10 mouse cellular contexts compared by ENCODE assay signal in genomic region chr8:127268239-127269024, GRCm38 (mm10).
DNase-seq lines count a peak whose midpoint lies in the region; ATAC-seq lines count a peak whose summit lies in the region.
"Had no signal": no experiment of that assay in that cellular context is flagged by ENCODE, and none has a peak within 500 bp of the region (broad histone marks: within the 10 kb centered on the region; RNA-seq: fewer than 3 reads in every experiment).

No protein-coding gene starts in this region.

- H3K4me2 ChIP-seq in forebrain, embryonic 16.5 days (ENCODE audit: low read length), result no peak overlapping the region
- no peak overlapping the region; the same call in 1 of the 2 replicates for H3K4me2 ChIP-seq in midbrain, embryonic 11.5 days
- no peak overlapping the region for H3K4me2 ChIP-seq in liver, embryonic 12.5 days
- H3K4me2 ChIP-seq: liver, embryonic 15.5 days had no signal

- peak; percentile 68 for DNase-seq in heart, adult 11 months
- no peak for DNase-seq in heart, postnatal 25 days (ENCODE audit: low spot score)
- peak; percentile 12 for DNase-seq in Muller cell, postnatal 12 days (ENCODE audit: inconsistent ontology term)
- DNase-seq in midbrain, embryonic 11.5 days (ENCODE audit: low spot score, missing footprints), result peak; percentile 92
- DNase-seq: heart, postnatal 14 days had no signal

- no peak overlapping the region for H3K4me3 ChIP-seq in forebrain, embryonic 16.5 days (replicated peaks; ENCODE audit: low read length)
- no peak overlapping the region for H3K4me3 ChIP-seq in midbrain, embryonic 11.5 days (ENCODE audit: low read depth, low read length)
- H3K4me3 ChIP-seq in liver, embryonic 12.5 days, result no peak overlapping the region
- H3K4me3 ChIP-seq: liver, embryonic 15.5 days had no signal

- no peaks in the 10 kb centered on the region for H3K36me3 ChIP-seq in forebrain, embryonic 16.5 days (ENCODE audit: control insufficient read depth, insufficient read depth)
- H3K36me3 ChIP-seq in midbrain, embryonic 11.5 days (ENCODE audit: control insufficient read depth, insufficient read depth, low read length), result no peaks in the 10 kb centered on the region
- no peaks in the 10 kb centered on the region for H3K36me3 ChIP-seq in liver, embryonic 12.5 days
- H3K36me3 ChIP-seq: liver, embryonic 15.5 days had no signal

- intact Hi-C loops in heart, postnatal 25 days (cut with DNase I), result no loop called here

- H3K9me3 ChIP-seq in forebrain, embryonic 16.5 days (ENCODE audit: control insufficient read depth, low read length), result no peaks in the 10 kb centered on the region
- H3K9me3 ChIP-seq in midbrain, embryonic 11.5 days (ENCODE audit: control insufficient read depth, low read length), result no peaks in the 10 kb centered on the region
- H3K9me3 ChIP-seq in liver, embryonic 12.5 days (replicated peaks), result no peaks in the 10 kb centered on the region
- H3K9me3 ChIP-seq: liver, embryonic 15.5 days had no signal

- no peaks in the 10 kb centered on the region for H3K27me3 ChIP-seq in forebrain, embryonic 16.5 days (replicated peaks; ENCODE audit: control insufficient read depth, insufficient read depth, low read length)
- H3K27me3 ChIP-seq in midbrain, embryonic 11.5 days (ENCODE audit: control insufficient read depth, insufficient read depth, low read length), result peaks cover 17% of the 10 kb centered on the region
- H3K27me3 ChIP-seq in liver, embryonic 12.5 days (replicated peaks), result no peaks in the 10 kb centered on the region
- H3K27me3 ChIP-seq: liver, embryonic 15.5 days had no signal

- no peak overlapping the region for H3K9ac ChIP-seq in forebrain, embryonic 16.5 days (replicated peaks; ENCODE audit: low read depth, low read length)
- no peak overlapping the region for H3K9ac ChIP-seq in midbrain, embryonic 11.5 days (ENCODE audit: low read length)
- no peak overlapping the region for H3K9ac ChIP-seq in liver, embryonic 12.5 days
- H3K9ac ChIP-seq: liver, embryonic 15.5 days had no signal

- H3K4me1 ChIP-seq in forebrain, embryonic 16.5 days (replicated peaks; ENCODE audit: control insufficient read depth, insufficient read depth, low read length), result peaks cover 12% of the 10 kb centered on the region
- peaks cover 24% of the 10 kb centered on the region for H3K4me1 ChIP-seq in midbrain, embryonic 11.5 days (ENCODE audit: control insufficient read depth, insufficient read depth, low read length)
- H3K4me1 ChIP-seq in liver, embryonic 12.5 days, result no peaks in the 10 kb centered on the region

- peak; percentile 47; the same call in 1 of the 2 replicates for ATAC-seq in forebrain, embryonic 16.5 days
- peak; percentile 88 for ATAC-seq in midbrain, embryonic 11.5 days (ENCODE audit: low FRiP score)
- no peak for ATAC-seq in erythroid progenitor cell, adult 5-6 weeks (replicated peaks; ENCODE audit: low FRiP score, poor library complexity, severe bottlenecking)
- no peak for ATAC-seq in liver, embryonic 12.5 days
- ATAC-seq in monocyte, adult 5-6 weeks (replicated peaks; ENCODE audit: insufficient number of reproducible peaks, low FRiP score, low TSS enrichment, poor library complexity, severe bottlenecking), result no peak

- 38% methylated on average over 12 of the region's 12 CpGs for WGBS in forebrain, embryonic 16.5 days
- WGBS in midbrain, embryonic 11.5 days, result 18% methylated on average over 12 of the region's 12 CpGs
- 59% methylated on average over 12 of the region's 12 CpGs for WGBS in liver, embryonic 12.5 days (ENCODE audit: insufficient replicate concordance)

- no peak overlapping the region for H3K27ac ChIP-seq in forebrain, embryonic 16.5 days (ENCODE audit: low read length)
- H3K27ac ChIP-seq in midbrain, embryonic 11.5 days (ENCODE audit: low read depth, low read length), result no peak overlapping the region
- H3K27ac ChIP-seq in liver, embryonic 12.5 days, result no peak overlapping the region
- H3K27ac ChIP-seq: liver, embryonic 15.5 days had no signal

Comparison
In these comparisons a context has a peak if more than half of its experiments do, and no peak if none do; other contexts are left out.
1. ATAC-seq: peak in forebrain, embryonic 16.5 days (single experiment) and midbrain, embryonic 11.5 days (single experiment); none in erythroid progenitor cell, adult 5-6 weeks (single experiment), liver, embryonic 12.5 days (single experiment) and monocyte, adult 5-6 weeks (single experiment).